Mouse (Mus musculus) cerebellum, adult 2 months (tissue): ENCODE measurements around the gene 4930595D18Rik. TPM values are rescaled to one million over a fixed set of nuclear protein-coding genes. Genes with fewer than 3 reads are reported as not detected.

ENCODE experiments used
- DNase-seq, 2 experiments: peaks; one replicate each; pipeline ENCODE4 v3.0.0; 2021
- H3K27ac ChIP-seq: fragments of 200-500 bp; 2 replicates; pipeline ENCODE4 v1.5.1; 2012; ENCODE audit warnings: low read length, control low read depth, inconsistent platforms; ENCODE audit not compliant: insufficient read depth
- H3K27me3 ChIP-seq: fragments of 200-500 bp; 2 replicates; pipeline ENCODE4 v1.6.1; 2012; ENCODE audit warnings: inconsistent platforms, mild to moderate bottlenecking, low read length, moderate library complexity; ENCODE audit not compliant: control insufficient read depth, insufficient read depth
- H3K4me1 ChIP-seq: fragments of 200-500 bp; 2 replicates; pipeline ENCODE4 v1.6.1; 2011; ENCODE audit warnings: low read length; ENCODE audit not compliant: control insufficient read depth, insufficient read depth
- H3K4me3 ChIP-seq: fragments of 200-500 bp; replicated peaks from 2 replicates; pipeline ENCODE3; 2011; ENCODE audit warnings: mild to moderate bottlenecking, low read depth, low read length, control low read depth; ENCODE audit not compliant: insufficient read depth
- CTCF ChIP-seq: fragments of 200-500 bp; IDR thresholded peaks from 2 replicates; pipeline ENCODE4 v1.5.1; 2011; ENCODE audit warnings: low read depth, mild to moderate bottlenecking, control low read depth, low read length, moderate library complexity, borderline replicate concordance; ENCODE audit not compliant: insufficient read depth
- POLR2A ChIP-seq: fragments of 200-500 bp; IDR thresholded peaks from 2 replicates; pipeline ENCODE4 v1.6.1; 2011; ENCODE audit warnings: low read length, control low read depth, borderline replicate concordance; ENCODE audit not compliant: insufficient read depth
- WGBS: fragments of 180-500 bp; shearing (Covaris S2); methylation state at CpG from one replicate; pipeline ENCODE4 v1.1.7; 2018; 5-methylcytosine and 5-hydroxymethylcytosine counted together
- polyA plus RNA-seq: library from polyadenylated mRNA; depleted of rRNA; stranded (reverse); fragments of >200 nt; gene quantifications from 2 replicates; pipeline ENCODE4 v1.2.3, GENCODE M21; 2012; rRNA removed

Gene 4930595D18Rik
- polyA plus RNA-seq, 1 experiment = not detected

- TF ChIP-seq POLR2A (no peak), CTCF (no peak)
- peaks cover 8% of the 10 kb centered on the region for H3K4me1 ChIP-seq
- H3K4me3 ChIP-seq = no peak overlapping the region
- H3K27ac ChIP-seq = no peak overlapping the region
- no peaks in the 10 kb centered on the region for H3K27me3 ChIP-seq
- peak in 1 of 2 experiments; percentile 42 for DNase-seq
- 42% methylated on average over 6 of the region's 6 CpGs for WGBS
Measured at GRCm38 (mm10) chr12:111125666-111126065, 58.6 kb downstream of the 4930595D18Rik start.

GRCm38 (mm10) chr12:111124601-111125260, 59.6 kb downstream of the 4930595D18Rik start:
- H3K27me3 ChIP-seq = no peaks in the 10 kb centered on the region
- WGBS = 83% methylated on average over 14 of the region's 14 CpGs
- no peak for DNase-seq
- H3K4me1 ChIP-seq = peaks cover 16% of the 10 kb centered on the region
- no peak for TF ChIP-seq CTCF
- no peak for TF ChIP-seq POLR2A
- H3K4me3 ChIP-seq = no peak overlapping the region
- no peak overlapping the region for H3K27ac ChIP-seq

DNA sequence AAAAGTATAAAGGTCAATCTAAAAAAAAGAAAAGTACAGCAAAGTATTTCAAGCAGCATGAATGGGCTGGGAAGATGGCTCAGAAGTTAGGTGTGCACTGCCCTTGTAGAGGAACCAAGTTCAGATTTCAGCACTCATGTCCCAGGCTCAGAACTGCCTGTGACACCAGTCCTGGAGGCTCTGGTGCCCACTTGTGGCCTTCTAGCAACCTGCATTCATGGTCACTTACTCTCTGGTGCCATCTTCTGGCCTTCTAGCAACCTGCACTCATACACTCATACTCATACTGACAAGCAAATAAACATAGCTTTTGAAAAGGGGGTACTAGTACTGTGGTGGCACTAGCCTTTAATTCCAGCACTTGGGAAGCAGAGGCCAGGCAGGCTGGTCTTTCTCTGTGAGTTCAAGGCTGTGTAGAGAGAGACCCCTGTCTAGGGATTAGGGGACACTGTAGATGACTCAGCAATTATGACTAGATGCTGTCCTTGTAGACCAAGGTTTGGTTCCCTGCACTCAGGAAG, 61.9 kb downstream of the 4930595D18Rik start:
- Histone ChIP-seq H3K4me1 (peaks cover 27% of the 10 kb centered on the region), H3K27me3 (no peaks in the 10 kb centered on the region)

GRCm38 (mm10) chr12:111120976-111121645, 63.2 kb downstream of the 4930595D18Rik start:
- peak; percentile 60 to 77 for DNase-seq
- Histone ChIP-seq H3K27me3 (no peaks in the 10 kb centered on the region), H3K27ac (no peak overlapping the region), H3K4me1 (peaks cover 27% of the 10 kb centered on the region), H3K4me3 (no peak overlapping the region)
- TF ChIP-seq POLR2A = no peak
- TF ChIP-seq CTCF = no peak
- WGBS = 24% methylated on average over 9 of the region's 9 CpGs

More for the DNA sequence above, 61.9 kb downstream of the 4930595D18Rik start:
- DNase-seq = no peak
- TF ChIP-seq CTCF (peak; percentile 49), POLR2A (no peak)
- no peak overlapping the region for H3K4me3 ChIP-seq
- no peak overlapping the region for H3K27ac ChIP-seq

DNA sequence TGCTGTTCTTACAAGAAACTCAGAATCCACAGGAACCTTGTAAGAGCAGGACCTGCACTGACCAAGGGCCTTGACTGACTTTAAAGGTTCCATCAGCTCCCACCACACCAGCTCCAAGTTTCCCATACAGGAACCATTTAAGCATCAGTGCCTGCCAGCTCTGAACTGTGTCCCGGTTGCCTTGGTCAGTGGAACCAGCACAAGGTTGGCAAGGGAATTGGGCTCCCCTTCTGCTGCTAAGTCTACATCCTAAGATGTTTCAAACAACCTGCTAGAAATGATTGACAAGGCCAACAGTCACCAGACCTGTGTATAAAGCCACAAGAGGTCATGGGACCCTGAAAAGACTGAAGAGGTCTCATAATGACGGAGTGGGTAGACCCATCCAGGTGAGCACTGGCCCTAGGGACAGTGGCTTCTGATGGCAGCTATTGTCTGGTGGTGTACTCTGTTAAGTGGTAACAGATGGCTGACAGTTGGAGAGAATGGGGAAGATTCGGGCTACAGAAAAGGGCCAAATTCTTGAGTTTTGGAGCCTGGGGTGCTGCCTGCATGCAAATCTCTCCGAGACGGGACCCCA, 64.7 kb downstream of the 4930595D18Rik start:
- TF ChIP-seq CTCF = no peak
- no peak for TF ChIP-seq POLR2A

GRCm38 (mm10) chr12:111114593-111114992, 69.7 kb downstream of the 4930595D18Rik start:
- DNase-seq = no peak

More for the DNA sequence above, 64.7 kb downstream of the 4930595D18Rik start:
- H3K27me3 ChIP-seq = no peaks in the 10 kb centered on the region
- 15% methylated on average over 5 of the region's 5 CpGs for WGBS
- peak; percentile 71 to 72 for DNase-seq
- H3K4me3 ChIP-seq = no peak overlapping the region
- H3K27ac ChIP-seq = no peak overlapping the region
- peaks cover 27% of the 10 kb centered on the region for H3K4me1 ChIP-seq

GRCm38 (mm10) chr12:111111176-111111575, 73.1 kb downstream of the 4930595D18Rik start:
- H3K27me3 ChIP-seq = no peaks in the 10 kb centered on the region
- no peaks in the 10 kb centered on the region for H3K4me1 ChIP-seq
- no peak overlapping the region for H3K27ac ChIP-seq
- H3K4me3 ChIP-seq = no peak overlapping the region
- 82% methylated on average over 8 of the region's 8 CpGs for WGBS
- TF ChIP-seq CTCF (no peak), POLR2A (no peak)
- no peak for DNase-seq

More at GRCm38 (mm10) chr12:111114593-111114992, 69.7 kb downstream of the 4930595D18Rik start:
- TF ChIP-seq POLR2A (no peak), CTCF (no peak)
- no peak overlapping the region for H3K4me3 ChIP-seq
- no peaks in the 10 kb centered on the region for H3K27me3 ChIP-seq
- 85% methylated on average over 5 of the region's 5 CpGs for WGBS
- no peak overlapping the region for H3K27ac ChIP-seq
- H3K4me1 ChIP-seq = peaks cover 9% of the 10 kb centered on the region; the same call in 1 of the 2 replicates

Other genes with a start within 250 kb of the 4930595D18Rik start
- gene Ankrd9, start 205.5 kb downstream of the 4930595D18Rik start, polyA plus RNA-seq = 53.3 and 54.8 TPM in 2 replicates
- gene Rcor1, start 145.1 kb downstream of the 4930595D18Rik start, polyA plus RNA-seq = 15.8 and 16.7 TPM in 2 replicates
- gene Traf3, start 18.1 kb downstream of the 4930595D18Rik start, polyA plus RNA-seq = 29.3 and 29.8 TPM in 2 replicates
- 6.4 and 9.6 TPM in 2 replicates for gene Amn, start 86.6 kb upstream of the 4930595D18Rik start, polyA plus RNA-seq
- gene Cdc42bpb, start 193.2 kb upstream of the 4930595D18Rik start, polyA plus RNA-seq = 176 and 177 TPM in 2 replicates
- gene Lbhd2, start 222.3 kb upstream of the 4930595D18Rik start, polyA plus RNA-seq = 1.5 and 2.5 TPM in 2 replicates
- 6.5 and 10.0 TPM in 2 replicates for gene Exoc3l4, start 232.5 kb upstream of the 4930595D18Rik start, polyA plus RNA-seq